Mouse (Mus musculus) central nervous system, embryonic 18 days (tissue): ENCODE results near the gene Olfr1274-ps. TPM values are rescaled to one million over a fixed set of nuclear protein-coding genes. Genes with fewer than 3 reads are reported as not detected.

Source experiments
- polyA plus RNA-seq: library from polyadenylated mRNA; depleted of rRNA; stranded (reverse); fragments of >200 nt; gene quantifications from 2 replicates; pipeline ENCODE4 v1.2.3, GENCODE M21; 2012; rRNA removed

Olfr1274-ps gene
- polyA plus RNA-seq, result not detected in 2 replicates

DNA sequence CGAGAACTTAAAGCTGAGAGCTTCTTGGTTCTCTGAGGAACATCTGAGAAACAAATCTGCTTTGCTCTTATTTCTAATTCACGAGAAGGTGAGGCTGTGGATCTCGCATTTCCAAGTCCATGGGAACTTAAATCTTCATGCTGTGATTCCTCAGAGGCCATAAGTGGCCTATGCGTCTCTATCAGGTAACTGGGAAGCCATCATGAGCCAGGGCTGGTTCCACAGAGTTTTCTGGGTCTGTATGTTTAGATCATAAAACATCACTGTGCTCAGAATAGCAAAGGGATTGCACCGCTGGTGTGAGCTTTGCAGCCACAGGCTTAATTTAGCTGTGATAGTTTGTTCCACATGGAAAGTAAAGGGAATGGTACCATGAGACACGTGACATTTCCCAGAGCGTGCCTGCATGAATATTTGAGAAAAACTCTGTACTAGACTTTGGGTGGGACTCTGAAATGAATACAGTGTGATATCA is at the start of gene Olfr1274-ps:
Gene Olfr1274-ps, plus strand, starts transcription at position 51 of the 475 bp plus-strand sequence.

Other genes with a start within 250 kb of the Olfr1274-ps start
- gene Olfr1270, start 245.6 kb upstream of the Olfr1274-ps start, polyA plus RNA-seq, result 0.10 TPM in 1 of 2 replicates, not detected in the other
- gene Olfr1506, start 174.2 kb upstream of the Olfr1274-ps start, polyA plus RNA-seq, result not detected in 2 replicates
- gene Olfr142, start 141.1 kb upstream of the Olfr1274-ps start, polyA plus RNA-seq, result not detected in 2 replicates
- gene Olfr1271, start 127.7 kb upstream of the Olfr1274-ps start, polyA plus RNA-seq, result not detected in 2 replicates
- gene Olfr1272, start 105.8 kb upstream of the Olfr1274-ps start, polyA plus RNA-seq, result not detected in 2 replicates
- gene Gm13769, start 76.5 kb upstream of the Olfr1274-ps start, polyA plus RNA-seq, result not detected in 2 replicates
- 12.6 and 13.2 TPM in 2 replicates for gene Ptprj, start 182.0 kb downstream of the Olfr1274-ps start, polyA plus RNA-seq